Mouse (Mus musculus) right cerebral cortex, adult 18-20 months (tissue): Measurements from ENCODE around the gene Vmn1r85.
A peak's percentile ranks its signal among the peaks of the same experiment; 100 is the strongest.
"Not testable (repeated sequence)": the region's sequence is repeated elsewhere in the genome, so short reads cannot be mapped to it uniquely, and the experiment has no call there.

ENCODE experiments used
- DNase-seq: peaks from one replicate; pipeline ENCODE4 v3.0.0; 2022; ENCODE audit warnings: mixed read lengths

The Vmn1r85 gene

GRCm38 (mm10) chr7:13095073-13095472, at the start of gene Vmn1r85:
Gene Vmn1r85 (minus strand): TSS chr7:13095173.
- DNase-seq, result no peak

GRCm38 (mm10) chr7:13140057-13140456, 45.1 kb upstream of the Vmn1r85 start, which contains the start of gene Vmn1r87:
Gene Vmn1r87 (minus strand): TSS chr7:13140157.
- DNase-seq, result no peak

DNA sequence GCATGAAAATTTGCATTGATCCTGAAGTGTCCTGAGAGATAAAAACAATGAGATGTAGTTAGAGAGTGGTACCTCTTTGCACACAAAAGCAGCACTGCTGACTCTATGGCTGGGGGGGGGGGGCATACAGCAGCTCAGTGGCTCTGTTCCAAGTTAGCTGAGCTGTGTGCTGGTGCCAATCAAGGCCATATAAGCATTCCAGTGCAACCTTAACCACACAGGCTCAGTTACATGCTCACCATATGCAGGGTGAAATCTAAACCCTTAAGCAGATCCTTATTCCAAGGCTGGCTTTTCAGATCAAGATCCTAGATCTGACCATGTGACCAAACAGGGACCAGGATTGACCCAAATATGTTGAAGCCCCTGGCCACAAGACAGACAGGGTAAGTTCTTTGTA, 42.4 kb upstream of the Vmn1r85 start:
- DNase-seq, result no peak

GRCm38 (mm10) chr7:13131856-13132255, 36.9 kb upstream of the Vmn1r85 start:
- DNase-seq, result no peak

DNA sequence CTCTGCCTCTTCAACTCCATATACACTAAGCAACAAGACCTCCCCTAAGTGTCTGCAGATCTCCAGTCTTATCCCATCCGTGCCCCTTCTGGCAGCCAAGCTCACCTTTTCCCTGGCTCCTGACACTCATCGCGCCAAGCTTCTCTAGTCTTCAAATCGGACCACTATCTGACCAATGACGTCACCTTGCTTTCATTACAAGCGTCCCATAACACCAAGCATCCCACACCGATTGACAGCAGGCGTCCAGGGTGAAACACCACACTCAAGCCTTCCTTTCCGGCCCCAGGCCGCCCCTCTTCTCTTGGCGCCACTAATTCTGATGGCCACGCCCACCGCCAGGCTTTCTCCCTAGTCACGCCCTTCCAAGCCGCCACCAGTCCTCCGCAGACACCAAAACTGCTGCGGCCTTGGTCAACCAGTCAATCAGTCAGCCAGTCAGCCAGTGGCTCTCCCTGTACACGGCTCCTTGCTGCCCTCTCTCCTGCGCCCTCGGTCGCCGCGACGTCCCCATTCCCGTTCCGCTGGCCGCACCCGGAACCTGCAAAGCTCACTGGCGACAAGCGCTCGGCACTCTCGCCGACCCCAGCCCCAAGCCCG, 28.7 kb upstream of the Vmn1r85 start:
- DNase-seq, result peak; percentile 1

- DNase-seq, result no peak
These were observed 24.8 kb upstream of the Vmn1r85 start, which contains the start of gene Vmn1r86 for GRCm38 (mm10) chr7:13119817-13120216. Gene Vmn1r86 (minus strand): TSS chr7:13119917.

DNA sequence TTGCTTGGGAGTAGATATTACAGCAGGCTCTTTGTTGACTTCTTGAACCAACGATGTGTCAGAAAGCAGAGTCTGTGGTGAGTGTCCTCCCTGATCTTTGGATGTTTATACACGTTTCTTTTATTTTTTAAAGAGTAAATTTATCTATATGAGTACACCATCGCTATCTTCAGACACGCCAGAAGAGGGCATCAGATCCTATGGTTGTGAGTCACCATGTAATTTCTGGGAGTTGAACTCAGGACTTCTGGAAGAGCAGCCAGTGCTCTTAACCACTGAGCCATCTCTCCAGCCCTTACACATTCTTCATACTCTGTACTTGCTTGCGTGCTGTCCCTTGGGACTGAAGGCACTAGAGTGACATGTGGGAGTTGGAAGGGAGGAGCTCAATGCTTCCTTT, 22.7 kb downstream of the Vmn1r85 start:
- DNase-seq, result no peak

- not testable (repeated sequence) for DNase-seq
These were observed 31.6 kb downstream of the Vmn1r85 start for GRCm38 (mm10) chr7:13063399-13063798.

DNA sequence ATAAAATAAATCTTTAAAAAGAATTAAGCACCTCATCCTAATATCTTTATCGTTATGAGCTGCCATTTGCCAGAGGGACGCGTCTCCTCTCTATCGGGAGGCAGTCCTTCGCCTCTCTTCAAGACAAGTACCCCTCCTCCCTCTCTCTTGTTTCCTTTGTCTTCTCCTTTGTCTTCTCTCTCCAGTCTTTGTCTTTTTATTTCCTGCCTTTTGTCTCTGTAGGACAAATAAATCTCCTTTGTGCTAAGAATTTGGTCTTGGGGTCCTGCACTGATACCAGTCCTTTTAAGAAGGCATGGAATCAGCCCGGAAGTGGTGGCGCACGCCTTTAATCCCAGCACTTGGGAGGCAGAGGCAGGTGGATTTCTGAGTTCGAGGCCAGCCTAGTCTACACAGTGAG, 35.4 kb downstream of the Vmn1r85 start:
- DNase-seq, result no peak

- no peak for DNase-seq
These were observed 37.9 kb downstream of the Vmn1r85 start for GRCm38 (mm10) chr7:13056913-13057700.

DNA sequence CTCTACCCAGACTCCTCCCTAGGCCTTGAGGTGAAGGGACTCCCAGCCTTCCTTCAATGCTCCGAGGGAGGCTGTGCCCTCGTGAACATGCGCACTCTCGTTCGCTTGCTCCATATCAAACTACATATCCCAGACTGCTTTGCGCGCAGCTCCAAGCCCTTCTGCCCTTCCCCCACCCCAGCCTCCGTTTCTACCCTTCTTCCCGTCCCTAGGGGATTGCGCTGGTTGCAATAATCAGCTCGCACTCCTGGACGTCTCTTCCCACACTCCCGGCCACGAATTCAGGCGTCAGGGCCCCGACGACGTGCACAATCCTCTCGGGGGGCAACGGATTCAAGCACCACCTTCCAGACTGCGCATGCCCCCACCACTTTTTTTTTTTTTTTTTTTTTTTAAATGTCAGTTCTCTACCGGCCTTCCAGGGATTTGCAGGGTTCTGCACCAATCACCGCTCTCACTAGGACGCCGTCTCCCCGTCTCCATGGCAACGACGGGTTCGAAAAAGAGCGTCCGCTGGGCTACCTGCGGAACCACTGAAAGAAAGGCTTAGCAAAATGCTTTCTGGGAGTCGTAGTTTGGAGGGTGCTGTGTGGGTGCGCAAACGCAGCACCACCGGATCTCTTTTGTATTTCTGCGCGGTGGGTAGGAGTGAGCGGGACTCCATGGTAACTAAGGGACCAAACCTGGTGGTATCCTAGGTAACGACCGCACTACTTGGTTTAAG, 40.5 kb downstream of the Vmn1r85 start, which contains the start of gene Mzf1:
Gene Mzf1 (minus strand): TSS at position 478 of the 724 bp plus-strand sequence.
- peak; percentile 98 for DNase-seq

DNA sequence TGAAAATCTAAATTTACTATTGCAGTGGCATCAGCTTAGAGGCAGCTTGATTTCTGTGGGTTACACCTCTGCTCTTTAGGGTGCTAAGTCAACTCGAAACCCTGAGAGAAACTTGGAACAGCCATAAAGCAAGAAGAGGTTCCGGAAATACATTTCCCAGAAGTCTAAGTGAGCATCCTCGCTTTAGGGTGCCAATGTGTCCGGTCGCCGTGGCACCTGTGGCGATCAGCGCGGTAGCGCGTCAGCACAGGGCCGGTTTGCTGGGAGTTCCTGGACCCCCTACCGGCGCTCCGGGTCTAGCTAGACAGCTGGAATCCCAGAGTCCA, 41.0 kb downstream of the Vmn1r85 start:
- DNase-seq, result no peak

DNA sequence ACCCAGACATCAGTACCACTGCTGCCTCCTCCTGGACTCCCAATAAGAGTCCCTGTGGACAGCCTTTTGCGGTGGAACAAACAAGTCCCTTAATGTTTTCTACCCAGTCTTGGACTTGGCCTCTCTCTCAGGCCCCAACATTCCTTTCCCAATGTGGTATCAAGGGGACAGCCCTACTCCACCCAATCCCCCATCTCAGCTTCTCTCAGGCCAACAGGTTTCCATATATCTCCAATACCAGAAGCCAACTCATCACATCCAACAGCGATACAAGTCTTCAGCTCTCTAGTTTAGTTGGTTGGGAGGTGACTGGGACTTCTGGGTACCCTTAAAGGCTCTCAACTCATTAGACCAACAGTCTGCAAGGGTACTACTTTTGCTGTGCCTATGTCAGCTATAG, 41.5 kb downstream of the Vmn1r85 start:
- no peak for DNase-seq

GRCm38 (mm10) chr7:13053001-13053400, 42.0 kb downstream of the Vmn1r85 start:
- DNase-seq, result no peak

DNA sequence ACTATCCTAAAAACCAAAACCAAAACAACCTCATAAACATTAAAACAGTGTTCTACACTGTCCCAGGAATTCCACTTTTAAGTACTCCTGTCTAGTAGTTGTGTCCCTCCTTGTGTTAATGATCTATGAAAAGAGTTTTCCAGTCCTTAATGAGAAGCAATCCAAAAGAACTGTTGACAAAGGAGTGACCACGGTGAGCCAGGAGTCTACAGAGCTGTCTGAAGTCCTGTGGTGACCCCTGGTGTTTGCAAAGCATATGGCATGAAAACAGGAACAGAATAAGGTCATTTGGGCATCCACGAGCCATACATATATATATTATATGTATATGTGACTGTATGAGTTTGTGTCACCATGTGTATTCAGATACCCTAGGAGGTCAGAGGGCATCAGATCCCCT, 48.9 kb downstream of the Vmn1r85 start:
- DNase-seq, result no peak

DNA sequence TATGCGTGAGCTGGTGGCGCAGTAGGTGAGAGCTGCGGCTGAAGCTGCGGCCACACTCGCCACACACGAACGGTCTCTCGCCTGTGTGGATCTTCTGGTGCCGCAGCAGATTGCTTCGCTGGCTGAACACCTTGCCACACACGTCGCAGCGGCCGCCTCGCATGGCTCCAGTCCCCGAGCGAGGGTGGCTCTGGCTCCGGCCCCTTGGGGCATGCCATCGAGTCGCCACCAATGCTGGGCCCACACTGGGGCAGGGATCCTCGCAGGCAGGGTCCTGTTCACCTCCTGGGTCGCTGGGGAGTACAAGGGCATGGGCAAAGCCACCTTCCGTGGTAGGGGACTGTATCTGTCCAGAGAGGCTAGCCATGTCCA, 50.7 kb downstream of the Vmn1r85 start:
- no peak for DNase-seq

GRCm38 (mm10) chr7:13043445-13044253, 51.3 kb downstream of the Vmn1r85 start:
- DNase-seq, result no peak

DNA sequence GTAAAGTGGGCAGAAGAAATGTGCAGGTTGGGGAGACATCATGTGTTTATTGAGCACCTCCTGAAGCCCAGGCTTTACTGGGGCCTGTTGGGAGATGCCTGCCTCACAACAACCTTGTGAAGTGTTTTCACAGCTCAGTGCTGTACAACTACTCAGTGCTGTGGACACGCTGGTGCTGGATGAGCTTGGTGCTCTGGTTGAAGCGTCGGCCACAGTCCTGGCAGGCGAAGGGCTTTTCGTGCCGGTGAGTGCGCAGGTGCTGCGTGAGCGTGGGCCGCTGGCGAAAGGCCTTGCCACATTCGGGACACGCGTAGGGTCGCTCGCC, 51.9 kb downstream of the Vmn1r85 start:
- DNase-seq, result no peak

- no peak for DNase-seq
These were observed 52.5 kb downstream of the Vmn1r85 start for GRCm38 (mm10) chr7:13042511-13042910.

- DNase-seq, result no peak
These were observed 53.7 kb downstream of the Vmn1r85 start for GRCm38 (mm10) chr7:13041256-13041655.

GRCm38 (mm10) chr7:13039181-13039580, 55.8 kb downstream of the Vmn1r85 start:
- DNase-seq, result no peak

GRCm38 (mm10) chr7:13038621-13039169, 56.3 kb downstream of the Vmn1r85 start:
- no peak for DNase-seq
